Mouse (Mus musculus) hindlimb bud, embryonic 11.5 days (tissue): ENCODE measurements around the gene Timm10.

Experiments used
- DNase-seq: peaks from one replicate; pipeline ENCODE4 v3.0.0-alpha.2; 2012; ENCODE audit warnings: low read depth, low spot score; ENCODE audit errors: extremely low spot score

The Timm10 gene

DNA sequence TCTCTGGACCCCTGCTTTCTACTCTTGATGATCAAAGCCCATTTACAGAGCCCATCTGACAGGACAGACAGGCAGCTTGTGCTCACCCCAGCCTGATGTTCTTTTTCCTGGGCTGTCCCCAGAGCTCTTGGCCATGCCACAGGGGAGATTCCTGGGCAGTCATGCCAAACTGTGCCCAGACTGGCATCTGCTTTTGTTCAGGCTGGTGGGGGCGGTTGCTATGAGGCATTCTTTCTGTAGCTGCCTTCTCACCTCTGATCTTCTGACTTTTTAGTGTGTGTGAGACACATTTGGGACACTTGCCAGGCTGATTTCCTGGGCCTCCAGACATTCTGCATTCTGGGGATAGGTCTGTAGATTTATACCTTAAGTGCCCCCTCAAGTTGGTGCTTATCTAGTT, 31.8 kb downstream of the Timm10 start:
- DNase-seq: no peak

DNA sequence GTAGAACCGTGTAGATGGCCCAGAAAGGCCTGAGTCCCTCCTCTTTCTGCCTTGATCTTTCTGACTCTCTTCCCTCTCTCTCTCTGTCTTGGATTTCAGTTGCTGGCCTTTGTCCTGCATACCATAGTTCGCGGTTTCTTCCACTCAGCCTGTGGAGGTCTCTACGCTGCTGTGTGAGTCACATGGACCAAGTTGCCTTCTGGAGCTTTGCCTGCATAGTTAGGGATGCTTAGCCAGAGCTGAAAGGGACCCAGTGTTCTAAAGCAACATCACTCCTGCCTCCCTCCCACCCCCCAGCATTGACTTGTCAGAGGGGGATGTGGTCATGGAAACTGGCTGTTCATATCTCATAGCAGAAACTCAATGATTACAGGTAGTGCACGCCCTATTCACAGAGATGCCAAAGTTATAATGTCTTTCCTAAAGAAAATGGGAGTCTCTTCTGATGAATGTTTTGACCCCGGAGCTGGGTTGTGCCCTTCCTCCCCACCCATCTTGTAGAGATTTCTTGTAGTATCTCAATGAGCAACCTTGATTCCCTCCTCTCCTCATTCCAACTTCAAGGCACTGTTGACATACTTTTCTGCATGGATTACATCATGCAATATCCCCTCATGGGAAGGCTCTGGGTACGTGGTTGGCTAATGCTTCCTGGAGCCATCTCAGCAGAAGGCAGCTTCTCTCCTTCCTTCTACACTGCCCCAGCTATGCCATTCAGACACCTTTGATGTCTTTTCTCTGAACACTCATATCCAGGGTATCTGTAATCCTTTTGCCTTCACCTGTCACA, 33.4 kb downstream of the Timm10 start:
- DNase-seq: no peak

DNA sequence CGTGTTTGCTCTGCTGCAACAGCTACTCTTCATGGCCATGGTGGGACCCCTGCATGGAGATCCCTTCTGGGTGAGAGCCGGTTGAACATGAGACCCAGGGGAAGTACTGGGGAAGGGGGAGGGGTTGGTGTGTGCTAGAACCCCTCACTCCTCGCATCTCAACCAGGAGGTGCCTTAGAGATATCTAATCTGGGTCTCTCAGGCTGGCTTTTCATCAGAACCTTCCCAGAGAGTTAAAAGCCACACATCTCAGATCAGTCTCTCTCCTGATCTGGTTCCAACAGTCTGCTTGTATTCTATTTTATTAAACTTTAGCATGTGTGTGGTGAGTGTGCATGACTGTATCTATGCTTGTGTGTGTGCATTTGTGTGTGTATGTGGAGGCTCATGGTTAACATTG, 34.6 kb downstream of the Timm10 start:
- DNase-seq: no peak

GRCm38 (mm10) chr2:84862231-84862630, 35.4 kb downstream of the Timm10 start:
- no peak for DNase-seq

GRCm38 (mm10) chr2:84865616-84866571, 39.1 kb downstream of the Timm10 start:
- DNase-seq: no peak

GRCm38 (mm10) chr2:84868521-84868943, 41.7 kb downstream of the Timm10 start:
- no peak for DNase-seq

DNA sequence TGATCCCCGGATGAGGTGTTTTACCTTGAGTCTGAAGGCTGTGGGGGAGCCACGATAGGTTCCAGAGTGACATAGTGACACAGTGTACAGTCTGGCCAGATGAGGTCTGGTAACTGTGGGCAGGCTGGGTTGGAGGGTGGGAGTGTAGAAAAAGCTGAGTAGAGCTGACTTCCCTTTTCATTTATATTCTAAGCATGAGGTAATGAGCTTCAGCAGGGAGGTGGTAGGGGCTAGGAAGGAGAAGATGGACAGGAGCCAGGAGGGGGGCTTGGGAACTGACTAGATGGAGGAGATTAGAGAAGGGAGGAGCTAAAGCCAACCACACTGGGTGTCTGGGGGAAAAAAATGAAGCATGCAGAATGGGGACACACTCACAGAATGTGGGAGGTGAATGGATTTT, 42.2 kb downstream of the Timm10 start:
- DNase-seq: no peak

DNA sequence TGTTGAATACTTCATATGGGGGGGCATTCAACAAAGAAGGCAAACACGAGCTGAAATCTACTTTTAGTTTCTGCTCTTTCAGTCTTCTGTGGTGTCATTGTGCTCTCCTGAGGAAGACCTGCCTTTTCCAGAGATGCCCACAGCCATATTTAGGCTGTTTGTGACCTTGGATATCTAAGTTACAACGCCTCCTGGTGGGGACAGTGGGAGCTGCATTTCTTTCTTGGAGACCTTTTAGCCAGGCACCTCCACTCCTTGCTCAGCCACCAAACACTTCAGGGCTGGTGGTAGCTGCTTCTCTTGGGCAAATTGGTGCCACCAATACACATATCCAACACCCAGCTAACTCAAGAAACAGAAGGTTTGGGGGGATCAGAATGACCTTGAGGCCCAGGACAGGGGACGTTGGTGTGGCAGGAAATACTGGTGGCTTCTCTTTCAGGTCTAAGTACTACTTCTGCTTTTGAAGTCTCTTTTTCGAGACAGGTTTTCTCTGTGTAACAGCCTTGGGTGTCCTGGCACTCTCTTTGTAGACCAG, 43.9 kb downstream of the Timm10 start:
- no peak for DNase-seq

GRCm38 (mm10) chr2:84872105-84872716, 45.4 kb downstream of the Timm10 start:
- no peak for DNase-seq

GRCm38 (mm10) chr2:84875842-84876241, 49.0 kb downstream of the Timm10 start:
- no peak for DNase-seq
